Mouse (Mus musculus): Measurements from ENCODE around the gene Stxbp5. TPM values are rescaled to one million over a fixed set of nuclear protein-coding genes. Genes with fewer than 3 reads are reported as not detected.
A peak's percentile ranks its signal among the peaks of the same experiment; 100 is the strongest.

Stxbp5 gene
- 11.5 and 11.6 TPM in 2 replicates for polyA plus RNA-seq (2014; fragmentation: Nextera tagmentation; extraction: Ambion mirVana)

DNA sequence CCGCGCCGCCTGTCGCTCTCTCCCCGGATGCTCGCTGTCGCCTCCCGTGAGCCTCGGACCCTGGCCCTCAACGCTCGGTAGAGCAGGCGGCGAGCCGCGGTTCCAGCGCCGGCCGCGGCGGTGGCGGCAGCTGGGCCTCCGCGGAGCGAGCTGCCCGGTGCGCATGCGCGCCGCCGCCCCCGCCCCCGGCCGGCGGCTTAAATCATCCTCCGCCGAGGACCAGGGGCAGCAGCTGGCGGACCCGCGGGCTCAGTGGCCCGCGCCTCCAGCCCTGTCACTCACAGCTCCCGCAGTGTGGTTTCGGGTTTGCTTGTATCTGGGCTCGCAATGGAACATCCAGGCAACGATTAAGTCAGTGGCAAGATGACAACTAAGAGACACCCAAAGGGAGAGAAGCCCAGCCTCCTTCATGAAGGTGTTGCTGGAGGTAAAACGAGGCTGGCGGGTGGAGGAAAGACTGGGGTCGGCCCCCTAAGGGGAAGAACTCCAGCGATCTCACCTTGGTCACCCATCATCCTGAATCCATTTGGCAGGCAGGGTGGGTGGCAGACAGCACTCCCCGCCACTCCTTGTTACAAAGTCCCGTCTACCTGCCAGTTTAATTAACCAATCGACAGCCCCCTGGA lies at the start of gene Stxbp5:
Gene Stxbp5 (minus strand): TSS at position 9 of the 626 bp plus-strand sequence.
- H3K4me2 ChIP-seq (replicated peaks; ENCODE audit: low read depth, low read length) = peak within 1 kb of the TSS; percentile 90
- WGBS = under 1% methylated on average over 46 of the region's 52 CpGs
- H3K4me3 ChIP-seq (ENCODE audit: low read depth, low read length) = peak within 1 kb of the TSS; percentile 82
- H3K4me1 ChIP-seq (ENCODE audit: control insufficient read depth, insufficient read depth, low read length) = no peaks in the 10 kb centered on the region
- no peaks in the 10 kb centered on the region for H3K27me3 ChIP-seq (ENCODE audit: control insufficient read depth, insufficient read depth, low read length)
- no peaks in the 10 kb centered on the region for H3K36me3 ChIP-seq (ENCODE audit: control insufficient read depth, insufficient read depth, low read length)
- peak within 1 kb of the TSS; percentile 95 for H3K27ac ChIP-seq (ENCODE audit: low read length)
- ATAC-seq (ENCODE audit: insufficient number of reproducible peaks, insufficient read depth, low FRiP score, low read depth) = peak; percentile 69; the same call in 1 of the 2 replicates
- peak within 1 kb of the TSS; percentile 88 for H3K9ac ChIP-seq (replicated peaks; ENCODE audit: low read depth, low read length)
- no peaks in the 10 kb centered on the region for H3K9me3 ChIP-seq (ENCODE audit: control insufficient read depth, low read depth, low read length)

DNA sequence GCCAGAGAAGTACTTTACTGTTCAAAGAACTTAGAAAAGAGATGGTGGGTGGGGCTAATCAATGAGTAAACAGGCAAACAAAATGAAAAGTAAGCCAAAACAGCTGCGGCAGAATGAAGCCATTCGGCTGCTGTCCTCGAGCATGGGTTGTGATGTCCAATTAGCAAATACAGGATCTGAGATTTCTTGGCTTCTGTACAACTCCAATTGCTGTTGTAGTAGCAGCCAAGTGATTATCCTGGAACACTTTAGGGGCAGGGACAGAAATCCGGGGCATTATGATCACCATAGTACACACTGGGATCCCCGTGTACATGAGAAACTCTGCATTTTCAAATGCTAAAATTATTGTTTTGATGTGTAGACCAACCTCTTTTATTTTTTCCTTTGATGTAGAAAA lies 11.5 kb upstream of the Stxbp5 start:
- Histone ChIP-seq H3K36me3 (ENCODE audit: control insufficient read depth, insufficient read depth, low read length) (no peaks in the 10 kb centered on the region), H3K4me2 (replicated peaks; ENCODE audit: low read depth, low read length) (no peak overlapping the region), H3K4me3 (ENCODE audit: low read depth, low read length) (no peak overlapping the region), H3K27ac (ENCODE audit: low read length) (no peak overlapping the region), H3K27me3 (ENCODE audit: control insufficient read depth, insufficient read depth, low read length) (no peaks in the 10 kb centered on the region), H3K4me1 (ENCODE audit: control insufficient read depth, insufficient read depth, low read length) (no peaks in the 10 kb centered on the region), H3K9me3 (ENCODE audit: control insufficient read depth, low read depth, low read length) (no peaks in the 10 kb centered on the region), H3K9ac (replicated peaks; ENCODE audit: low read depth, low read length) (no peak overlapping the region)
- 81% methylated on average over 5 of the region's 5 CpGs for WGBS
- no peak for ATAC-seq (ENCODE audit: insufficient number of reproducible peaks, insufficient read depth, low FRiP score, low read depth)

DNA sequence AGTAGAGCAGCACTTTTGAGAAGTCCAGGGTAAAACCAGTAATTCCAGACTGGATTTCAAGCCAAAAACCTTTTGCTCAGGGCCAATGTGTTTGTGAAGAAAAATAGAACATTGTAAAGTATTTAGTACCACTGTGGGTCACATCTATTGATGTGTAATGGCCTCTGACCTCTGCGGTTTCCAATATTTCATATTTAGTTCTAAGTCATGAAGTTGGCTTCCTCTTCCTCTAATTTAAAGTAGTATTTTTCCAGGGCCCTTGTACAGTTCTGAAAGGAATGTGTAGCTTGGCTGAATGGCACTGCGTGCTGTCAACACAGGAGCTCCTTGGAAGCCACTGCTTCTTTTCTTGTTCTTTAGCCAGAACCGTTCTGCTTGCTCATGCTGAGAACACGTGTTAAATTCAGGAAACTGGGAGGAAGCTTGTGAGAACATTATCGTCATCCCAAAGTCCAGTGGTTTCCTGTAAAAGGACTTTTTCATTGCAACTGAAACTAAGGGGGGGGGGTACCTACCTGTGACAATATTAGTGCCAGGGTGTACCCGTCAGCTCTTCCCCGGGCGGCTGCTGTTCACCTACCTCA lies 7.1 kb upstream of the Stxbp5 start:
- Histone ChIP-seq H3K4me1 (ENCODE audit: control insufficient read depth, insufficient read depth, low read length) (no peaks in the 10 kb centered on the region), H3K27me3 (ENCODE audit: control insufficient read depth, insufficient read depth, low read length) (no peaks in the 10 kb centered on the region), H3K9me3 (ENCODE audit: control insufficient read depth, low read depth, low read length) (no peaks in the 10 kb centered on the region), H3K27ac (ENCODE audit: low read length) (no peak overlapping the region), H3K36me3 (ENCODE audit: control insufficient read depth, insufficient read depth, low read length) (no peaks in the 10 kb centered on the region), H3K4me2 (replicated peaks; ENCODE audit: low read depth, low read length) (no peak overlapping the region), H3K4me3 (ENCODE audit: low read depth, low read length) (no peak overlapping the region), H3K9ac (replicated peaks; ENCODE audit: low read depth, low read length) (no peak overlapping the region)
- 80% methylated on average over 8 of the region's 8 CpGs for WGBS
- no peak for ATAC-seq (ENCODE audit: insufficient number of reproducible peaks, insufficient read depth, low FRiP score, low read depth)

DNA sequence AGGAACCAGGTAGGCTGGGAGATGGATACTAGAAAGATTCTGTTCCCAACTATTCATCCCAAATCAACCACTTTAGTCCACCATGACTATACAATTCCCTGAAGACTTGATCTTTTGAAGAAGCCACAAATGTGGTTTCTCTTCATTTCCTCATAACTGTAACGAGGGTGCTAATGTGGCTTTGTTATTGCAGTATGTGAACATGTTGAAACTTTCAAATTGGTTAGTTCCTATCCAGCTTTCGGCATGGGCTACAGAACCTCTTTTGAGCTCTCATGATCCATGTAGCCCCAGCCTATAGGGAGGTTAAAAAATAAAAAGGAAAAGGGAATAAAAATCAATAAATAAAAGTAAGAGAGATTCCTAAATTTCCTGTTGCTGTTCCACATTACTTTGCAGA lies 6.6 kb upstream of the Stxbp5 start:
- H3K9me3 ChIP-seq (ENCODE audit: control insufficient read depth, low read depth, low read length) = no peaks in the 10 kb centered on the region
- no peak overlapping the region for H3K9ac ChIP-seq (replicated peaks; ENCODE audit: low read depth, low read length)
- H3K4me2 ChIP-seq (replicated peaks; ENCODE audit: low read depth, low read length) = no peak overlapping the region
- H3K27me3 ChIP-seq (ENCODE audit: control insufficient read depth, insufficient read depth, low read length) = no peaks in the 10 kb centered on the region
- H3K27ac ChIP-seq (ENCODE audit: low read length) = no peak overlapping the region
- H3K4me3 ChIP-seq (ENCODE audit: low read depth, low read length) = no peak overlapping the region
- no peaks in the 10 kb centered on the region for H3K36me3 ChIP-seq (ENCODE audit: control insufficient read depth, insufficient read depth, low read length)
- ATAC-seq (ENCODE audit: insufficient number of reproducible peaks, insufficient read depth, low FRiP score, low read depth) = no peak
- no peaks in the 10 kb centered on the region for H3K4me1 ChIP-seq (ENCODE audit: control insufficient read depth, insufficient read depth, low read length)
- 87% methylated on average over 2 of the region's 2 CpGs for whole genome bisulfite sequencing

DNA sequence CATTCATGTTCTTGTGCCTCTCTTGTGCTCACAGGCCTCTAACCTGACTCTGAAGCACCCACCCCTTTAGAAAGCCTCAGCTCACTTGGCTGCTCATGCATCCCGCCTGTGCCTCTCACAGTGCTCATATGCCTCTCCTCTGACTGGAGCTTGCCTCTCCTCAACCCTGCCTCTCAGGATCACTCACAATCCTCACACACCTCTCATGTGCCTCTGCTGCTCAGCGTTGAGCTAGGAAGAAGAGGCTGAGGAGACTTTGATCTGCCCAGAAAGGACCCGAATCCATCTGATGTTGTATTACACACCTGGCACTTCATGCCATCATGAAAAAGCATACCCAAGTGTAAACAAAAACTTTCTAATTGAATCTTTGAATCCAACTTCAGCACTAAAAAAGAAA lies 5.3 kb upstream of the Stxbp5 start:
- H3K9me3 ChIP-seq (ENCODE audit: control insufficient read depth, low read depth, low read length) = no peaks in the 10 kb centered on the region

DNA sequence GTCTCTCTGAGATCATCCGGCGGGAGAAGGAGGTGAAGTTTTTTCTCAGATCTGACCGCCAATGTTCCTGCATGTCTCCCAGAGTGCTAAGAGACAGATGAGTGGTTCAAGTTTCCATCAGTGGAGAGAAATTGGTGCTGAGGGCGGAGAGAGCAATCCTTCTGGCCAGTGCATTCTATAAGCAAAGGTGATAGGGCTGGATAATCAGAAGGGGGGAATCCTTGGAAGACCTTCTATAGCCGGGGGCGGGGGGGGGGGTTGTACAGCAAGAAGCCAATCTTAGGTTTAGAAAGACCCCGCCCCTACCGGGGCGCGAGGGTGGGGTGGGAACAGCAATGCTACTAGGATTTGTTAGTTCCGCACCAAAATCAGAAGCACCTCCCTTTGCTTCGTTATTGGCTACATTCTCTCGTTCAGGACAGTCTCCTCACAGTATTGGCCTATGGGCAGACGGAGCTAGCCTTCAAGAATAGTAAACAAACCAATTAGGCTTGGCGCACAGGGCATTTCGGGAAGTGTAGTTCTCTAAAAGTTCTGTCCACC lies 889 bp upstream of the Stxbp5 start:
- Histone ChIP-seq H3K4me2 (replicated peaks; ENCODE audit: low read depth, low read length) (peak overlapping the region; percentile 90), H3K4me3 (ENCODE audit: low read depth, low read length) (peak overlapping the region; percentile 82), H3K9me3 (ENCODE audit: control insufficient read depth, low read depth, low read length) (no peaks in the 10 kb centered on the region), H3K4me1 (ENCODE audit: control insufficient read depth, insufficient read depth, low read length) (no peaks in the 10 kb centered on the region), H3K27ac (ENCODE audit: low read length) (peak overlapping the region; percentile 95), H3K27me3 (ENCODE audit: control insufficient read depth, insufficient read depth, low read length) (no peaks in the 10 kb centered on the region), H3K36me3 (ENCODE audit: control insufficient read depth, insufficient read depth, low read length) (no peaks in the 10 kb centered on the region), H3K9ac (replicated peaks; ENCODE audit: low read depth, low read length) (0 out of 2 replicates have a peak overlapping the region, but pooled peaks have one; percentile 88)
- WGBS = 2% methylated on average over 16 of the region's 16 CpGs
- ATAC-seq (ENCODE audit: insufficient number of reproducible peaks, insufficient read depth, low FRiP score, low read depth) = peak; percentile 91

More for the DNA sequence above, 5.3 kb upstream of the Stxbp5 start:
- ATAC-seq (ENCODE audit: insufficient number of reproducible peaks, insufficient read depth, low FRiP score, low read depth) = no peak
- Histone ChIP-seq H3K27me3 (ENCODE audit: control insufficient read depth, insufficient read depth, low read length) (no peaks in the 10 kb centered on the region), H3K9ac (replicated peaks; ENCODE audit: low read depth, low read length) (no peak overlapping the region), H3K4me1 (ENCODE audit: control insufficient read depth, insufficient read depth, low read length) (no peaks in the 10 kb centered on the region), H3K4me2 (replicated peaks; ENCODE audit: low read depth, low read length) (no peak overlapping the region), H3K27ac (ENCODE audit: low read length) (no peak overlapping the region), H3K36me3 (ENCODE audit: control insufficient read depth, insufficient read depth, low read length) (no peaks in the 10 kb centered on the region), H3K4me3 (ENCODE audit: low read depth, low read length) (no peak overlapping the region)
- WGBS = 53% methylated on average over 3 of the region's 3 CpGs

DNA sequence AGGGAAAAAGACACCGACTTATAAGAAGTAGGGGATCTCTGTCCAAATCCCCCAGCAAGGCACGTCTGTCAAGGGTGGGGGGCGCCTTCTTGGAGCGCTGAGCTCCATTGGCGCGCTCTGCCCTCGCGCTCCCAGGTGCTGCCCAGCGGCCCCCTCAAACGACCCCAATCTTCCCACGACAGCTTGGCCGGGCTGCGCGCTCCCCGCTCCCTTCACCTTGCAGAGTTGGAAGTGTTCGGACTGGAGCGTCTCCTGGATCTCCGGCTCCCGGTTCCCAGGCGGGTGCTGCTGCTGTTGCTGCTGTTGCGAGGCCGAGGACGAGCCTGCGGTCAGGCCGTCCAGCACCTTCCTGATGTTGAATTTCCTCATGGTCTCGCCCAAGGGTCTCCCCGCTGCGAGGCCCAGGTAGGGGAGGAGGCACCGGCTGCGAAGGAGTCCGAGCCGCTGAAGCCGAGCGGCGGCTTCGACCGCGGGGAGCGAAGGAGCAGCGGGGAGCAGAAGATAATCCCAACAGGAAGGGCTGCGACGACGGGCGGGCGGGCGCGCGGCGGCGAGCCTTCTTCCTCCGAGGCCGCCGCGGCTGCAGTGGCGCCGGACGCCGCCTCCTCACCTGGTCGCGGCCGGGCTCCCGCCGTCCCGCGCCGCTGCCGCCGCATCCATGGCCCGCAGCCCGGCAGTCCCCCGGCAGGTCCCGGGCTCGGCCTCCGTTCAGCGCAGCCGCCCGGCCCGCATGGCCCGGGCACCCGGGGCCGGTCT lies 386 bp downstream of the Stxbp5 start:
- Histone ChIP-seq H3K4me3 (ENCODE audit: low read depth, low read length) (peak overlapping the region; percentile 82), H3K27ac (ENCODE audit: low read length) (peak overlapping the region; percentile 95), H3K4me2 (replicated peaks; ENCODE audit: low read depth, low read length) (peak overlapping the region; percentile 90), H3K27me3 (ENCODE audit: control insufficient read depth, insufficient read depth, low read length) (no peaks in the 10 kb centered on the region), H3K9me3 (ENCODE audit: control insufficient read depth, low read depth, low read length) (no peaks in the 10 kb centered on the region), H3K4me1 (ENCODE audit: control insufficient read depth, insufficient read depth, low read length) (no peaks in the 10 kb centered on the region), H3K9ac (replicated peaks; ENCODE audit: low read depth, low read length) (peak overlapping the region; percentile 88), H3K36me3 (ENCODE audit: control insufficient read depth, insufficient read depth, low read length) (no peaks in the 10 kb centered on the region)
- WGBS = under 1% methylated on average over 61 of the region's 81 CpGs
- ATAC-seq (ENCODE audit: insufficient number of reproducible peaks, insufficient read depth, low FRiP score, low read depth) = peak; percentile 39; the same call in 1 of the 2 replicates

DNA sequence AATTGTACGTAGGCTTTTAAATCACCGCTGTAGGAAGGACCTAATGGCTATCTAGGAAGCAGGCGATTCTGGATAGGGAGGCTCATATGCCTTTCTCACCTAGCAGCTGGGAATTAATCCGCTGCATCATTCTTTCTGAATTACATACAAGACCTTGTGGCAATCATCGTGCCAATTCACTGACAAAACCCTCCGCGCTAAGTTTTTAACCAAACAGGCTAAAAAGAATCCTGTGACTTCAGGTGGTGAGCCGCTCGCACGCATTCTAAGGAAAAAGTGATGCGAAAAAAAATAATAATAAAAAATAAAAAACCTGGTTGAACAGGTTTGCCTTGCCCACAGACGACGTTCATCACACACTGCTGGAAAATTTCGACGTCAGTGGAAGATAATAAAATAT lies 1.1 kb downstream of the Stxbp5 start:
- no peaks in the 10 kb centered on the region for H3K4me1 ChIP-seq (ENCODE audit: control insufficient read depth, insufficient read depth, low read length)
- WGBS = 2% methylated on average over 15 of the region's 15 CpGs
- H3K4me2 ChIP-seq (replicated peaks; ENCODE audit: low read depth, low read length) = peak overlapping the region; percentile 90
- no peaks in the 10 kb centered on the region for H3K9me3 ChIP-seq (ENCODE audit: control insufficient read depth, low read depth, low read length)
- peak overlapping the region; percentile 88; the same call in 1 of the 2 replicates for H3K9ac ChIP-seq (replicated peaks; ENCODE audit: low read depth, low read length)
- no peaks in the 10 kb centered on the region for H3K36me3 ChIP-seq (ENCODE audit: control insufficient read depth, insufficient read depth, low read length)
- H3K4me3 ChIP-seq (ENCODE audit: low read depth, low read length) = peak overlapping the region; percentile 82
- H3K27me3 ChIP-seq (ENCODE audit: control insufficient read depth, insufficient read depth, low read length) = no peaks in the 10 kb centered on the region
- ATAC-seq (ENCODE audit: insufficient number of reproducible peaks, insufficient read depth, low FRiP score, low read depth) = no peak
- no peak overlapping the region for H3K27ac ChIP-seq (ENCODE audit: low read length)

Data from stomach, embryonic 14.5 days (tissue).